Mouse (Mus musculus): Measurements from ENCODE around the gene Ak4.

DNA sequence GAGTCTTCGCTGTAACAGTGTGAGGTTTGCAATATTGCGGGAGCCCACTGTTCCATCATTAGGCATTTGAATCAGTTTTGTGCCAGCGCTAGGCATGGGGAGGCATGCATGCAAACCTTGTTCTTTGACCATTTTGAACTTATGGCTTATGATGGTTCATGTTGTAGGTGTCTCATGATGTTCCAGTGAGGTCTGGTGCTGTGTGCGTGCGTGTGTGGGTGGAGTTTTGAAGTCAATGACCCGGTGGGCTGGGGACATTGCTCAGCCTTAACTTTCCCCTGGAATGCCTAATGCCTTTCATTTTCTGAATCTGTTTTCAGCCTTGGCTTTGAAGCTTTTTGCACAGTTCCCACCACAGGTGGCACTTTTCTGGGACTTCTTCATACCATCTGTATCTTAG lies 10.9 kb downstream of the Ak4 start:
- no peak for TF ChIP-seq CTCF (IDR thresholded peaks at IDR 0.05; ENCODE audit: low read depth, low read length)
- TF ChIP-seq POLR2A (IDR thresholded peaks at IDR 0.05; ENCODE audit: extremely low read depth, insufficient read depth, low read length): no peak
